Mouse (Mus musculus) heart, postnatal 0 days (tissue): ENCODE measurements at regions not wholly inside any gene's neighbourhood (a gene's known extent, or its start where the extent isn't known, plus 50 kb on each side); places are given as distances from the start of the nearest gene placed in this dataset.

Experiments
- ATAC-seq: fragments of 200-750 bp; cut with Nextera tagmentation; 2 replicates; pipeline ENCODE4 v1.8.0; 2017; ENCODE audit warnings: low read depth, moderate number of reproducible peaks, moderate library complexity; ENCODE audit not compliant: insufficient read depth
- DNase-seq: peaks from one replicate; pipeline ENCODE4 v3.0.0-alpha.2; 2016; ENCODE audit warnings: low spot score
- H3K27ac ChIP-seq: fragments of 300-500 bp; sonication (generic); 2 replicates; pipeline ENCODE4 v1.5.1; 2014; ENCODE audit warnings: low read depth, mild to moderate bottlenecking
- H3K27me3 ChIP-seq: fragments of 300-500 bp; sonication (generic); 2 replicates; pipeline ENCODE4 v1.6.1; 2014; ENCODE audit warnings: low read length, mixed read lengths; ENCODE audit not compliant: control insufficient read depth, insufficient read depth
- H3K36me3 ChIP-seq: fragments of 300-500 bp; sonication (generic); replicated peaks from 2 replicates; pipeline ENCODE4 v1.6.1; 2014; ENCODE audit warnings: low read length, mixed read lengths; ENCODE audit not compliant: control insufficient read depth, insufficient read depth
- H3K4me1 ChIP-seq: fragments of 300-500 bp; sonication (generic); 2 replicates; pipeline ENCODE4 v1.6.1; 2014; ENCODE audit warnings: antibody characterized with exemption; ENCODE audit not compliant: control insufficient read depth, insufficient read depth
- H3K4me2 ChIP-seq: fragments of 300-500 bp; sonication (generic); 2 replicates; pipeline ENCODE4 v1.6.1; 2014; ENCODE audit warnings: low read depth, mild to moderate bottlenecking, low read length, moderate library complexity
- H3K4me3 ChIP-seq: fragments of 300-500 bp; sonication (generic); 2 replicates; pipeline ENCODE4 v1.5.1; 2014; ENCODE audit warnings: low read depth, low read length
- H3K9ac ChIP-seq: fragments of 300-500 bp; sonication (generic); replicated peaks from 2 replicates; pipeline ENCODE4 v1.6.1; 2014; ENCODE audit warnings: low read depth, low read length, mixed read lengths
- H3K9me3 ChIP-seq: fragments of 300-500 bp; sonication (generic); replicated peaks from 2 replicates; pipeline ENCODE4 v1.6.1; 2016; ENCODE audit warnings: low read length; ENCODE audit not compliant: control insufficient read depth
- CTCF ChIP-seq: IDR thresholded peaks from 2 replicates; pipeline ENCODE4 v1.5.1; 2016; ENCODE audit warnings: antibody characterized with exemption, control low read depth, low read depth
- EP300 ChIP-seq: IDR thresholded peaks from 2 replicates; pipeline ENCODE4 v1.6.1; 2016; ENCODE audit warnings: antibody characterized with exemption, low read depth
- WGBS: fragments of 180-500 bp; shearing (Covaris S2); extraction: QIAGEN DNeasy Blood & Tissue Kit; methylation state at CpG from one replicate; pipeline ENCODE4 v1.1.7; 2014; 5-methylcytosine and 5-hydroxymethylcytosine counted together

GRCm38 (mm10) chr11:40624126-40624778, 70.8 kb downstream of the Mat2b start:
- H3K9me3 ChIP-seq: no peaks in the 10 kb centered on the region
- TF ChIP-seq CTCF (no peak), EP300 (no peak)

GRCm38 (mm10) chr11:40620036-40620435, 75.0 kb downstream of the Mat2b start:
- Histone ChIP-seq H3K36me3 (no peaks in the 10 kb centered on the region), H3K4me2 (no peak overlapping the region), H3K27me3 (no peaks in the 10 kb centered on the region), H3K9ac (no peak overlapping the region), H3K4me1 (no peaks in the 10 kb centered on the region), H3K4me3 (no peak overlapping the region), H3K27ac (no peak overlapping the region), H3K9me3 (no peaks in the 10 kb centered on the region)
- WGBS: 75% methylated on average over 7 of the region's 7 CpGs
- TF ChIP-seq EP300 (no peak), CTCF (no peak)
- ATAC-seq: no peak
- no peak for DNase-seq

More at GRCm38 (mm10) chr11:40624126-40624778, 70.8 kb downstream of the Mat2b start:
- Histone ChIP-seq H3K27ac (no peak overlapping the region), H3K4me2 (no peak overlapping the region), H3K27me3 (no peaks in the 10 kb centered on the region), H3K9ac (no peak overlapping the region), H3K4me1 (no peaks in the 10 kb centered on the region), H3K4me3 (no peak overlapping the region), H3K36me3 (no peaks in the 10 kb centered on the region)
- no peak for DNase-seq
- WGBS: 80% methylated on average over 3 of the region's 3 CpGs
- no peak for ATAC-seq

- Histone ChIP-seq H3K4me3 (no peak overlapping the region), H3K9ac (no peak overlapping the region), H3K36me3 (no peaks in the 10 kb centered on the region), H3K27me3 (no peaks in the 10 kb centered on the region), H3K27ac (no peak overlapping the region), H3K4me1 (no peaks in the 10 kb centered on the region), H3K4me2 (no peak overlapping the region), H3K9me3 (no peaks in the 10 kb centered on the region)
- TF ChIP-seq CTCF: no peak
- no peak for TF ChIP-seq EP300
- no peak for DNase-seq
- no peak for ATAC-seq
- 91% methylated on average over 9 of the region's 9 CpGs for WGBS
Observed at GRCm38 (mm10) chr11:40603008-40603407, 92.0 kb downstream of the Mat2b start.

GRCm38 (mm10) chr11:40601572-40601909, 93.5 kb downstream of the Mat2b start:
- WGBS: 0% methylated on average over 1 of the region's 1 CpGs

DNA sequence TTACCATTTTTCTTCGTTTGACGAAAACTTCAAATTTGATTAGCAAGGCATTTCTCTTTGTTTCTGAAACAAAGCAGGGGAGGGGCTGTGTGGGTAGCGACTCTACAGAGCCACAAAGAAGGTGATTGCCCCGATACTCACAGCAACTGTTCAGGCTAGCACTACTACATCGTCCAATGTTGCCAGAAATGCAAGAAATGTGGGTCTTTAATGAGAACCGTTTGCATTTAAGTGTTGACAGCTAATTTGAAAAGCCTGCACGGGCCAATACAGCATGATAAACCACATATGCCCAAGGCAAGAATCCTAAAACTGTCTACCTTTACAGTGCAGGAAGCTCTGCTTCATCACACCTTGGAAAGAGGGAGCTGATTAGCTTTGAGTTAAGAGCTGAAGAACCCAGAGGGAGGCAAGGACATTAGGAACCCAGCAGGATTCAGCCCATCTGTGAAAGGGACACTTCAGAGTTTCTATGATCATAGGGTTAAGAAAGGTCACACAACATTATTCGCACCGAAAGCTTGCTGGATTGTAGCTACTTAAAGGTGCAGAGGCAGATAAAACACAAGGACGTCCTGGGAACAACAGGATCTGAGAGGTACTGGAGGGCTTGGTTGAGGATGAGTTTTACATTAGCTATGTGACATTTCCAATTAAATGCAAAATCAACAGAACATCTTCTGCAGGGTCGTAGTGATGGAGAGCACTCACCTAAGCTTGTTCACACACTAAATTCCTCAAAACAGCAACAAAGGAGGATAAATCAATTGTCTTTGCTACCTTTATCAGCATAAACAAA, 94.0 kb downstream of the Mat2b start:
- TF ChIP-seq CTCF (no peak), EP300 (no peak)
- 15% methylated on average over 11 of the region's 11 CpGs for WGBS
- Histone ChIP-seq H3K4me3 (no peak overlapping the region), H3K27ac (no peak overlapping the region), H3K27me3 (no peaks in the 10 kb centered on the region), H3K9me3 (no peaks in the 10 kb centered on the region), H3K36me3 (no peaks in the 10 kb centered on the region), H3K9ac (no peak overlapping the region), H3K4me2 (no peak overlapping the region), H3K4me1 (no peaks in the 10 kb centered on the region)
- ATAC-seq (no peak), DNase-seq (no peak)

More at GRCm38 (mm10) chr11:40601572-40601909, 93.5 kb downstream of the Mat2b start:
- no peaks in the 10 kb centered on the region for H3K27me3 ChIP-seq
- DNase-seq (peak; percentile 13), ATAC-seq (no peak)
- no peak overlapping the region for H3K4me3 ChIP-seq
- no peak overlapping the region for H3K4me2 ChIP-seq
- no peak overlapping the region for H3K27ac ChIP-seq
- H3K36me3 ChIP-seq: no peaks in the 10 kb centered on the region
- H3K9ac ChIP-seq: no peak overlapping the region
- no peaks in the 10 kb centered on the region for H3K4me1 ChIP-seq
- no peak for TF ChIP-seq EP300
- TF ChIP-seq CTCF: peak; percentile 73
- H3K9me3 ChIP-seq: no peaks in the 10 kb centered on the region
